Mouse (Mus musculus) lung, postnatal 0 days (tissue): ENCODE measurements at regions not wholly inside any gene's neighbourhood (a gene's known extent, or its start where the extent isn't known, plus 50 kb on each side); places are given as distances from the start of the nearest gene placed in this dataset.

ENCODE experiments used
- ATAC-seq: fragments of 200-750 bp; cut with Nextera tagmentation; 2 replicates; pipeline ENCODE4 v1.8.0; 2017; ENCODE audit warnings: moderate library complexity
- DNase-seq: peaks from one replicate; pipeline ENCODE4 v3.0.0-alpha.2; 2016; ENCODE audit warnings: low spot score
- H3K27ac ChIP-seq: fragments of 300-500 bp; sonication (generic); 2 replicates; pipeline ENCODE4 v1.5.1; 2014; ENCODE audit warnings: antibody characterized with exemption, mild to moderate bottlenecking, low read length, mixed read lengths
- H3K27me3 ChIP-seq: fragments of 300-500 bp; sonication (generic); replicated peaks from 2 replicates; pipeline ENCODE4 v1.6.1; 2014; ENCODE audit warnings: low read length, mixed read lengths; ENCODE audit not compliant: insufficient read depth
- H3K36me3 ChIP-seq: fragments of 300-500 bp; sonication (generic); 2 replicates; pipeline ENCODE4 v1.6.1; 2014; ENCODE audit warnings: low read length, mixed read lengths; ENCODE audit not compliant: insufficient read depth
- H3K4me1 ChIP-seq: fragments of 300-500 bp; sonication (generic); 2 replicates; pipeline ENCODE4 v1.6.1; 2014; ENCODE audit warnings: antibody characterized with exemption, low read depth, low read length, mixed read lengths; ENCODE audit not compliant: insufficient read depth
- H3K4me2 ChIP-seq: fragments of 300-500 bp; sonication (generic); replicated peaks from 2 replicates; pipeline ENCODE4 v1.6.1; 2014; ENCODE audit warnings: low read depth, mild to moderate bottlenecking, low read length, moderate library complexity, mixed read lengths
- H3K4me3 ChIP-seq: fragments of 300-500 bp; sonication (generic); 2 replicates; pipeline ENCODE4 v1.5.1; 2014; ENCODE audit warnings: low read depth, low read length
- H3K9ac ChIP-seq: fragments of 300-500 bp; sonication (generic); replicated peaks from 2 replicates; pipeline ENCODE4 v1.6.1; 2014; ENCODE audit warnings: low read depth, mild to moderate bottlenecking
- H3K9me3 ChIP-seq: fragments of 300-500 bp; sonication (generic); 2 replicates; pipeline ENCODE4 v1.6.1; 2016; ENCODE audit warnings: low read length, mixed read lengths
- CTCF ChIP-seq: IDR thresholded peaks from 2 replicates; pipeline ENCODE4 v1.5.1; 2016; ENCODE audit warnings: antibody characterized with exemption, mild to moderate bottlenecking
- EP300 ChIP-seq: IDR thresholded peaks from 2 replicates; pipeline ENCODE4 v1.6.1; 2016; ENCODE audit warnings: antibody characterized with exemption, mild to moderate bottlenecking, control low read depth
- whole genome bisulfite sequencing: fragments of 180-500 bp; shearing (Covaris S2); extraction: QIAGEN DNeasy Blood & Tissue Kit; methylation state at CpG from one replicate; pipeline ENCODE4 v1.1.7; 2014; 5-methylcytosine and 5-hydroxymethylcytosine counted together

DNA sequence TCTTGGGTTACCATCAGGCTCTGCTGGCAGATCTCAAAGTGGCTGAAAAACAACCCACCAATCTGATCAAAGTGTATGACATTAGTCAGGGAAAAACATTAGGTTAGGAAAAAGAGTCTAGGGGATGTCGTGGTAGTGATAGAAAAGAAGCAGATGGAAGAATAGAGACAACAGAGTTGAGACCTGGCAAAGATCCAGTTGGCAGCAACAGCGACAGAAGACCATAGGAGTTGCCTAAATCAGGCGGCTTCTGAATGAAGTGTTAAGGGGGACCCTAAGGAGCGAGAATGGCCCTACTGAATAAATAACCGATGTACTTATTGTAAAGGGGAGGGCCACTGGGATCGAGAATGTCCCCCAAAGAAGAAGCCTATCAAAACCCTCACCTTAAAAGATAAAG lies 773.1 kb upstream of the Foxg1 start:
- no peak for ATAC-seq
- 44% methylated on average over 6 of the region's 6 CpGs for WGBS
- H3K9ac ChIP-seq: no peak overlapping the region
- no peak for TF ChIP-seq EP300
- no peak for TF ChIP-seq CTCF
- H3K4me2 ChIP-seq: no peak overlapping the region
- H3K4me3 ChIP-seq: no peak overlapping the region
- no peaks in the 10 kb centered on the region for H3K27me3 ChIP-seq
- H3K27ac ChIP-seq: no peak overlapping the region
- no peaks in the 10 kb centered on the region for H3K36me3 ChIP-seq
- DNase-seq: no peak
- H3K9me3 ChIP-seq: no peaks in the 10 kb centered on the region
- H3K4me1 ChIP-seq: no peaks in the 10 kb centered on the region

DNA sequence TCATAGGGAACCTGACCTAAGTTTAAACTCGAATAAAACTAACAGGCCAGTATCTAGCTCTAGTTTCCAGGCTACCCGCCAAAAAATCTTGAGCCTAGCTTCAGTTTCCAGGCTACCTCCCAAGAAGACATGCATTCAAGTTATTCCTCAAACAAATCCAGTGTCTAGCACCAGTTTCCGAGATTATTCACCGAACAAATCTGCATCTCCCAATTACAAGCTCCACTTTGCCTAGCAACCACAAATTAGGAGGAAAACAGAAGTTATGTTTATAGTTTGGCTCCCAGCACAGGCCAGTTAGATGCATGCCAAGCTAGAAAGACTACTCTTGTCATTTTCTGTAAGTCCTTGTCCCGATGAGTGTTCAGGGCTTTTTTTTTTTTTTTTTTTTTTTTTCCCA lies 770.4 kb upstream of the Foxg1 start:
- no peak for TF ChIP-seq EP300
- TF ChIP-seq CTCF: no peak
- Histone ChIP-seq H3K4me1 (no peaks in the 10 kb centered on the region), H3K9me3 (no peaks in the 10 kb centered on the region), H3K36me3 (no peaks in the 10 kb centered on the region), H3K4me2 (no peak overlapping the region), H3K27ac (no peak overlapping the region), H3K4me3 (no peak overlapping the region), H3K9ac (no peak overlapping the region), H3K27me3 (no peaks in the 10 kb centered on the region)
- WGBS: 67% methylated on average over 5 of the region's 5 CpGs
- no peak for ATAC-seq
- no peak for DNase-seq

DNA sequence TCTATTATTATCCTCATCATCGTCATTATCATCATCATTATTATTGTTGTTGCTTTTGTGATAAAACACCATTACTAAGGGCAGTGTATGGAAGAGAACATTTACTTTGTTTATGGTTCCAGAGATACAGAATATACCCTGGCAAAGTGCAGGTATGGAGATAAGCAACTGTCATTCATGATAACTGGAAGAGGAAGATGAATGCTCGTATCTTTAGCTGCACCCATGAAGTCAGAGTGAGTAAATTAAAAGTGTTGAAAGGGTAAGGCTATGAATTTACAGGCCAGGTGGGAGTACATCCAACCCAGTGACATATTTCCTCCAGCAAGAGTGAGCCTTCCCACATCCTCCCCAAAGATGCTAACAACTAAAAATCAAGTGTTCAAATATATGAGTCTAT lies 766.1 kb upstream of the Foxg1 start:
- H3K9ac ChIP-seq: no peak overlapping the region
- no peak overlapping the region for H3K4me3 ChIP-seq
- 79% methylated on average over 2 of the region's 2 CpGs for whole genome bisulfite sequencing
- TF ChIP-seq EP300 (no peak), CTCF (no peak)
- no peaks in the 10 kb centered on the region for H3K4me1 ChIP-seq
- DNase-seq: no peak
- no peak for ATAC-seq
- no peak overlapping the region for H3K4me2 ChIP-seq
- H3K27me3 ChIP-seq: no peaks in the 10 kb centered on the region
- no peaks in the 10 kb centered on the region for H3K9me3 ChIP-seq
- no peaks in the 10 kb centered on the region for H3K36me3 ChIP-seq
- no peak overlapping the region for H3K27ac ChIP-seq

- 68% methylated on average over 4 of the region's 4 CpGs for WGBS
- ATAC-seq (no peak), DNase-seq (no peak)
- Histone ChIP-seq H3K27ac (no peak overlapping the region), H3K9me3 (no peaks in the 10 kb centered on the region), H3K27me3 (no peaks in the 10 kb centered on the region), H3K9ac (no peak overlapping the region), H3K4me3 (no peak overlapping the region), H3K4me1 (no peaks in the 10 kb centered on the region), H3K36me3 (no peaks in the 10 kb centered on the region), H3K4me2 (no peak overlapping the region)
- no peak for TF ChIP-seq CTCF
- TF ChIP-seq EP300: no peak
Observed at GRCm38 (mm10) chr12:48633559-48633958, 748.9 kb upstream of the Foxg1 start.

GRCm38 (mm10) chr12:48634671-48635241 lies 747.7 kb upstream of the Foxg1 start:
- H3K4me1 ChIP-seq: no peaks in the 10 kb centered on the region
- H3K9ac ChIP-seq: no peak overlapping the region
- no peak for ATAC-seq
- no peaks in the 10 kb centered on the region for H3K36me3 ChIP-seq
- DNase-seq: no peak
- H3K27me3 ChIP-seq: no peaks in the 10 kb centered on the region
- H3K27ac ChIP-seq: no peak overlapping the region
- no peak overlapping the region for H3K4me3 ChIP-seq
- no peak for TF ChIP-seq EP300
- no peak for TF ChIP-seq CTCF
- WGBS: 65% methylated on average over 6 of the region's 6 CpGs
- no peak overlapping the region for H3K4me2 ChIP-seq
- no peaks in the 10 kb centered on the region for H3K9me3 ChIP-seq

GRCm38 (mm10) chr12:48641974-48642373 lies 740.5 kb upstream of the Foxg1 start:
- H3K4me3 ChIP-seq: no peak overlapping the region
- ATAC-seq: no peak
- H3K27me3 ChIP-seq: no peaks in the 10 kb centered on the region
- no peak overlapping the region for H3K4me2 ChIP-seq
- no peak overlapping the region for H3K27ac ChIP-seq
- H3K4me1 ChIP-seq: no peaks in the 10 kb centered on the region
- DNase-seq: no peak
- H3K9me3 ChIP-seq: no peaks in the 10 kb centered on the region
- no peaks in the 10 kb centered on the region for H3K36me3 ChIP-seq
- WGBS: 68% methylated on average over 3 of the region's 3 CpGs
- H3K9ac ChIP-seq: no peak overlapping the region
- TF ChIP-seq CTCF (no peak), EP300 (no peak)

DNA sequence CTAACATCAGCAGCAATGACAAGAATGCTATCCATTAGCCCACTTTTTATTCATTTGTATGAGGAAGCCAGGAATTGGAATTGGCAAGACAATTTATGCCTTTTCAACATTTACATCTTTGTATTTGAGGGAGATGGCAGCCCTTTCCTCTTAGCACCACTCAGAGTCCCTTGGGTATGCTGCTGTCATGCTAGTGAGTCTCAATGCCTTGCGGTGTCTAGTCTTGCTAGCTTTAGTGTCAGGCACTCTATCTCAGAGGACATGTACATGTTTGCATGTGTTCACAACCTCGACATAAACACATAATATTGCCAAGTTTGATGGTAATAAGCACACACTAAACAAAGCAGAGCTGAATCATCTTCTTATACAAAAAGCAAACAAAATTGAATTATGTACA lies 737.3 kb upstream of the Foxg1 start:
- no peaks in the 10 kb centered on the region for H3K4me1 ChIP-seq
- H3K4me2 ChIP-seq: no peak overlapping the region
- H3K36me3 ChIP-seq: no peaks in the 10 kb centered on the region
- H3K27me3 ChIP-seq: no peaks in the 10 kb centered on the region
- 56% methylated on average over 2 of the region's 2 CpGs for WGBS
- TF ChIP-seq CTCF (no peak), EP300 (no peak)
- no peaks in the 10 kb centered on the region for H3K9me3 ChIP-seq
- no peak overlapping the region for H3K27ac ChIP-seq
- H3K9ac ChIP-seq: no peak overlapping the region
- DNase-seq: no peak
- ATAC-seq: no peak
- H3K4me3 ChIP-seq: no peak overlapping the region
